Mouse (Mus musculus): Measurements from ENCODE around the gene Tnk1.

GRCm38 (mm10) chr11:69838714-69839104 is 19.8 kb downstream of the Tnk1 start:
- TF ChIP-seq ZC3H11A (IDR thresholded peaks at IDR 0.05; ENCODE audit: borderline replicate concordance, low read depth, low read length) (no peak), CHD2 (IDR thresholded peaks at IDR 0.05; ENCODE audit: low read depth, low read length) (no peak), ZNF384 (IDR thresholded peaks at IDR 0.05; ENCODE audit: low read depth, low read length) (no peak), HCFC1 (IDR thresholded peaks at IDR 0.05; ENCODE audit: borderline replicate concordance, insufficient read depth, low read length) (no peak)
